In the genomic region with DNA sequence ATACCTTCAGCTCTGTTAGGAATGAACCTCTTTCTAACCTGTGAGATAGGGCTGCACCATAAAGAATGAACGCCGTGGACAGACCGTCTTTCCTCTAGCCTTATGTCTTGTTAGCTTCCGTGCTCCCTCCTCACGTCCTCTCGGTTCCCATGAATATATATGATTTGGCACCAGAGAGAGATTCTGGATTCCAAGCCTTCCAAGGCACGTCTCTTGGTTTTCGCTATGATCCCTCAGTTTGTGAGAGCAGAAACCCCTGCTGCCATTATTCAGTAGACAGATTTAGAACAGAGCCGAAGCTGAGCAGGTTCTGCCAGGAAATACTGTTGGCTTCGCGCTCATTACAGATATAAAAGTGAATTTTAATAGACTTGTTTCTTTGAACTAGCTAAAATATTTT, we compare ENCODE assay signal across 12 mouse cellular contexts.
DNase-seq lines count a peak whose midpoint lies in the region; ATAC-seq and TF ChIP-seq lines count a peak whose summit lies in the region.
"Had no signal": no experiment of that assay in that cellular context is flagged by ENCODE, and none has a peak within 500 bp of the region (broad histone marks: within the 10 kb centered on the region; RNA-seq: fewer than 3 reads in every experiment).

No protein-coding gene starts in this region.

- peak; percentile 8 to 13 for DNase-seq in cerebellum, postnatal 25 days
- DNase-seq in cerebellum, adult 9-10 months = no peak
- DNase-seq in heart, postnatal 0 days (ENCODE audit: low spot score) = no peak
- DNase-seq in heart, postnatal 10 days = no peak
- peak; percentile 51 for DNase-seq in midbrain, embryonic 14.5 days
- no peak for DNase-seq in midbrain, embryonic 11.5 days (ENCODE audit: low spot score, missing footprints)
- no peak for DNase-seq in lung, postnatal 14 days
- DNase-seq: adrenal gland, postnatal 25 days; cerebellum, adult 9-11 months; thymus, adult 2 months had no signal

- H3K4me1 ChIP-seq in heart, postnatal 0 days (ENCODE audit: control insufficient read depth, insufficient read depth) = no peaks in the 10 kb centered on the region
- H3K4me1 ChIP-seq in midbrain, embryonic 14.5 days (ENCODE audit: control insufficient read depth, insufficient read depth, low read length) = no peaks in the 10 kb centered on the region
- H3K4me1 ChIP-seq in midbrain, embryonic 11.5 days (ENCODE audit: control insufficient read depth, insufficient read depth, low read length) = no peaks in the 10 kb centered on the region
- H3K4me1 ChIP-seq in neural tube, embryonic 15.5 days = peaks cover 4% of the 10 kb centered on the region; the same call in 1 of the 2 replicates
- H3K4me1 ChIP-seq: embryonic facial prominence, embryonic 15.5 days had no signal

- 46% methylated on average over 11 of the region's 11 CpGs for WGBS in heart, postnatal 0 days
- 48% methylated on average over 11 of the region's 11 CpGs for WGBS in midbrain, embryonic 14.5 days
- WGBS in midbrain, embryonic 11.5 days = 77% methylated on average over 11 of the region's 11 CpGs
- 47% methylated on average over 11 of the region's 11 CpGs for WGBS in neural tube, embryonic 15.5 days

- H3K4me2 ChIP-seq in heart, postnatal 0 days (ENCODE audit: low read depth, low read length) = peak overlapping the region; percentile 44
- H3K4me2 ChIP-seq in midbrain, embryonic 14.5 days (ENCODE audit: low read length) = no peak overlapping the region
- H3K4me2 ChIP-seq in midbrain, embryonic 11.5 days = no peak overlapping the region
- peak overlapping the region; percentile 36 for H3K4me2 ChIP-seq in neural tube, embryonic 15.5 days
- H3K4me2 ChIP-seq: embryonic facial prominence, embryonic 15.5 days had no signal

- ATAC-seq in heart, postnatal 0 days (ENCODE audit: insufficient read depth, low read depth) = no peak
- ATAC-seq in midbrain, embryonic 14.5 days (ENCODE audit: low FRiP score, low TSS enrichment) = no peak
- no peak for ATAC-seq in midbrain, embryonic 11.5 days (ENCODE audit: low FRiP score)
- no peak for ATAC-seq in neural tube, embryonic 15.5 days (ENCODE audit: low FRiP score)

- TF ChIP-seq CTCF in heart, postnatal 0 days (IDR thresholded peaks at IDR 0.05; ENCODE audit: low read depth) = no peak

- no peaks in the 10 kb centered on the region for H3K27me3 ChIP-seq in heart, postnatal 0 days (ENCODE audit: control insufficient read depth, insufficient read depth, low read length)
- no peaks in the 10 kb centered on the region for H3K27me3 ChIP-seq in midbrain, embryonic 14.5 days (ENCODE audit: control insufficient read depth, insufficient read depth, low read length)
- H3K27me3 ChIP-seq in midbrain, embryonic 11.5 days (ENCODE audit: control insufficient read depth, insufficient read depth, low read length) = no peaks in the 10 kb centered on the region
- H3K27me3 ChIP-seq in neural tube, embryonic 15.5 days (replicated peaks) = no peaks in the 10 kb centered on the region
- H3K27me3 ChIP-seq: embryonic facial prominence, embryonic 15.5 days had no signal

- no peak overlapping the region for H3K9ac ChIP-seq in heart, postnatal 0 days (replicated peaks; ENCODE audit: low read depth, low read length)
- H3K9ac ChIP-seq in midbrain, embryonic 14.5 days (replicated peaks; ENCODE audit: low read length) = no peak overlapping the region
- no peak overlapping the region for H3K9ac ChIP-seq in midbrain, embryonic 11.5 days (ENCODE audit: low read length)
- H3K9ac ChIP-seq in neural tube, embryonic 15.5 days (replicated peaks) = no peak overlapping the region
- H3K9ac ChIP-seq: embryonic facial prominence, embryonic 15.5 days had no signal

- no peak overlapping the region for H3K27ac ChIP-seq in heart, postnatal 0 days (ENCODE audit: low read depth)
- no peak overlapping the region for H3K27ac ChIP-seq in midbrain, embryonic 14.5 days (replicated peaks; ENCODE audit: low read depth, low read length)
- H3K27ac ChIP-seq in midbrain, embryonic 11.5 days (ENCODE audit: low read depth, low read length) = no peak overlapping the region
- H3K27ac ChIP-seq in neural tube, embryonic 15.5 days (replicated peaks) = no peak overlapping the region
- H3K27ac ChIP-seq: embryonic facial prominence, embryonic 15.5 days had no signal

- H3K4me3 ChIP-seq in heart, postnatal 0 days (ENCODE audit: low read depth, low read length) = peak overlapping the region; percentile 16; the same call in 1 of the 2 replicates
- no peak overlapping the region for H3K4me3 ChIP-seq in midbrain, embryonic 14.5 days (replicated peaks; ENCODE audit: low read depth, low read length)
- H3K4me3 ChIP-seq in midbrain, embryonic 11.5 days (ENCODE audit: low read depth, low read length) = no peak overlapping the region
- H3K4me3 ChIP-seq in neural tube, embryonic 15.5 days (replicated peaks) = peak overlapping the region; percentile 5; the same call in 1 of the 2 replicates
- H3K4me3 ChIP-seq: embryonic facial prominence, embryonic 15.5 days had no signal

- H3K9me3 ChIP-seq in heart, postnatal 0 days (replicated peaks; ENCODE audit: control insufficient read depth, low read length) = no peaks in the 10 kb centered on the region
- no peaks in the 10 kb centered on the region for H3K9me3 ChIP-seq in midbrain, embryonic 14.5 days (ENCODE audit: control insufficient read depth, low read length)
- no peaks in the 10 kb centered on the region for H3K9me3 ChIP-seq in midbrain, embryonic 11.5 days (ENCODE audit: control insufficient read depth, low read length)
- no peaks in the 10 kb centered on the region for H3K9me3 ChIP-seq in neural tube, embryonic 15.5 days (replicated peaks)
- H3K9me3 ChIP-seq: embryonic facial prominence, embryonic 15.5 days had no signal

- intact Hi-C loops in heart, postnatal 10 days (cut with DNase I) = loop anchor here (5.0 to 10.0 kb wide), 2 partner anchors 226 to 351 kb away; partner anchors contain the start of gene Dach1

- no peak for TF ChIP-seq EP300 in heart, postnatal 0 days (IDR thresholded peaks at IDR 0.05; ENCODE audit: low read depth)

- H3K36me3 ChIP-seq in heart, postnatal 0 days (replicated peaks; ENCODE audit: control insufficient read depth, insufficient read depth, low read length) = no peaks in the 10 kb centered on the region
- no peaks in the 10 kb centered on the region for H3K36me3 ChIP-seq in midbrain, embryonic 14.5 days (ENCODE audit: control insufficient read depth, insufficient read depth, low read length)
- H3K36me3 ChIP-seq in midbrain, embryonic 11.5 days (ENCODE audit: control insufficient read depth, insufficient read depth, low read length) = no peaks in the 10 kb centered on the region
- no peaks in the 10 kb centered on the region for H3K36me3 ChIP-seq in neural tube, embryonic 15.5 days
- H3K36me3 ChIP-seq: embryonic facial prominence, embryonic 15.5 days had no signal

Comparison
In these comparisons a context has a peak if more than half of its experiments do, and no peak if none do; other contexts are left out.
1. DNase-seq: peak in cerebellum, postnatal 25 days (2 of 2) and midbrain, embryonic 14.5 days (single experiment); none in cerebellum, adult 9-10 months (single experiment), heart, postnatal 0 days (single experiment), heart, postnatal 10 days (0 of 2), midbrain, embryonic 11.5 days (single experiment) and lung, postnatal 14 days (single experiment).
2. H3K4me2 ChIP-seq: peak in heart, postnatal 0 days (single experiment) and neural tube, embryonic 15.5 days (single experiment); none in midbrain, embryonic 14.5 days (single experiment) and midbrain, embryonic 11.5 days (single experiment).
3. H3K4me3 ChIP-seq: peak in heart, postnatal 0 days (single experiment) and neural tube, embryonic 15.5 days (single experiment); none in midbrain, embryonic 14.5 days (single experiment) and midbrain, embryonic 11.5 days (single experiment).